ENCODE assay signal across 10 mouse cellular contexts in genomic region chr3:26151351-26152020, GRCm38 (mm10).
A peak's percentile ranks its signal among the peaks of the same experiment; 100 is the strongest.
DNase-seq lines count a peak whose midpoint lies in the region; ATAC-seq lines count a peak whose summit lies in the region.
"Had no signal": no experiment of that assay in that cellular context is flagged by ENCODE, and none has a peak within 500 bp of the region (broad histone marks: within the 10 kb centered on the region; RNA-seq: fewer than 3 reads in every experiment).

No protein-coding gene starts in this region.

- H3K9ac ChIP-seq in limb, embryonic 12.5 days (replicated peaks), result no peak overlapping the region
- H3K9ac ChIP-seq in embryonic facial prominence, embryonic 14.5 days (ENCODE audit: low read depth, low read length), result no peak overlapping the region
- H3K9ac ChIP-seq in hindbrain, embryonic 16.5 days (ENCODE audit: low read depth, low read length), result peak overlapping the region; percentile 45; the same call in 1 of the 2 replicates
- peak overlapping the region; percentile 11; the same call in 1 of the 2 replicates for H3K9ac ChIP-seq in neural tube, embryonic 14.5 days (replicated peaks; ENCODE audit: low read depth, low read length)

- no peak for ATAC-seq in limb, embryonic 12.5 days (ENCODE audit: insufficient number of reproducible peaks, insufficient read depth, low FRiP score, low TSS enrichment, low read depth)
- ATAC-seq in embryonic facial prominence, embryonic 14.5 days (ENCODE audit: low read depth), result no peak
- no peak for ATAC-seq in hindbrain, embryonic 16.5 days
- no peak for ATAC-seq in neural tube, embryonic 14.5 days (ENCODE audit: low read depth)
- no peak for ATAC-seq in activated CD4-positive, CD25-positive, alpha-beta regulatory T cell, adult 4 months

- peak overlapping the region; percentile 75; the same call in 1 of the 2 replicates for H3K4me2 ChIP-seq in limb, embryonic 12.5 days
- peak overlapping the region; percentile 69 for H3K4me2 ChIP-seq in embryonic facial prominence, embryonic 14.5 days (ENCODE audit: low read depth, low read length)
- H3K4me2 ChIP-seq in hindbrain, embryonic 16.5 days (ENCODE audit: low read length), result peak overlapping the region; percentile 62
- H3K4me2 ChIP-seq in neural tube, embryonic 14.5 days (ENCODE audit: low read depth, low read length), result peak overlapping the region; percentile 46

- 39% methylated on average over 6 of the region's 6 CpGs for WGBS in limb, embryonic 12.5 days
- WGBS in limb, embryonic 10.5 days, result 41% methylated on average over 6 of the region's 6 CpGs
- WGBS in embryonic facial prominence, embryonic 14.5 days, result 28% methylated on average over 6 of the region's 6 CpGs
- WGBS in hindbrain, embryonic 16.5 days, result 31% methylated on average over 6 of the region's 6 CpGs
- WGBS in neural tube, embryonic 14.5 days, result 27% methylated on average over 6 of the region's 6 CpGs

- H3K4me3 ChIP-seq in limb, embryonic 12.5 days (replicated peaks), result no peak overlapping the region
- no peak overlapping the region for H3K4me3 ChIP-seq in limb, embryonic 10.5 days
- H3K4me3 ChIP-seq in embryonic facial prominence, embryonic 14.5 days (ENCODE audit: low read depth, low read length), result peak overlapping the region; percentile 58
- peak overlapping the region; percentile 56 for H3K4me3 ChIP-seq in hindbrain, embryonic 16.5 days (ENCODE audit: low read length)
- peak overlapping the region; percentile 42 for H3K4me3 ChIP-seq in neural tube, embryonic 14.5 days (ENCODE audit: low read depth, low read length)

- no peaks in the 10 kb centered on the region for H3K36me3 ChIP-seq in limb, embryonic 12.5 days
- H3K36me3 ChIP-seq in limb, embryonic 10.5 days, result no peaks in the 10 kb centered on the region
- H3K36me3 ChIP-seq in embryonic facial prominence, embryonic 14.5 days (ENCODE audit: control insufficient read depth, insufficient read depth, low read length), result no peaks in the 10 kb centered on the region
- no peaks in the 10 kb centered on the region for H3K36me3 ChIP-seq in hindbrain, embryonic 16.5 days (ENCODE audit: control insufficient read depth, insufficient read depth, low read length)
- no peaks in the 10 kb centered on the region for H3K36me3 ChIP-seq in neural tube, embryonic 14.5 days (ENCODE audit: control insufficient read depth, insufficient read depth, low read length)

- DNase-seq in limb, embryonic 10.5 days (ENCODE audit: low spot score), result no peak
- peak; percentile 28 for DNase-seq in embryonic facial prominence, embryonic 14.5 days (ENCODE audit: low spot score)
- no peak for DNase-seq in B cell, adult 2 months
- DNase-seq in right cerebral cortex, postnatal 10 days (ENCODE audit: low spot score in 2 of 2), result no peak
- DNase-seq: adrenal gland, adult 2 months; lung, postnatal 4 days had no signal

- peaks cover 18% of the 10 kb centered on the region for H3K27me3 ChIP-seq in limb, embryonic 12.5 days
- peaks cover 20% of the 10 kb centered on the region for H3K27me3 ChIP-seq in limb, embryonic 10.5 days (ENCODE audit: low read depth, poor library complexity, severe bottlenecking)
- no peaks in the 10 kb centered on the region for H3K27me3 ChIP-seq in embryonic facial prominence, embryonic 14.5 days (replicated peaks; ENCODE audit: control insufficient read depth, insufficient read depth, low read length)
- H3K27me3 ChIP-seq in hindbrain, embryonic 16.5 days (replicated peaks; ENCODE audit: control insufficient read depth, insufficient read depth, low read length), result no peaks in the 10 kb centered on the region
- no peaks in the 10 kb centered on the region for H3K27me3 ChIP-seq in neural tube, embryonic 14.5 days (ENCODE audit: control insufficient read depth, insufficient read depth, low read length)

- no peaks in the 10 kb centered on the region for H3K9me3 ChIP-seq in limb, embryonic 12.5 days
- no peaks in the 10 kb centered on the region for H3K9me3 ChIP-seq in limb, embryonic 10.5 days (replicated peaks)
- H3K9me3 ChIP-seq in embryonic facial prominence, embryonic 14.5 days (ENCODE audit: control insufficient read depth, low read length), result no peaks in the 10 kb centered on the region
- H3K9me3 ChIP-seq in hindbrain, embryonic 16.5 days (ENCODE audit: control insufficient read depth, low read length), result no peaks in the 10 kb centered on the region
- no peaks in the 10 kb centered on the region for H3K9me3 ChIP-seq in neural tube, embryonic 14.5 days (ENCODE audit: control insufficient read depth, low read length)

- H3K4me1 ChIP-seq in limb, embryonic 12.5 days (replicated peaks), result no peaks in the 10 kb centered on the region
- H3K4me1 ChIP-seq in limb, embryonic 10.5 days, result peaks cover 8% of the 10 kb centered on the region
- H3K4me1 ChIP-seq in embryonic facial prominence, embryonic 14.5 days (ENCODE audit: control insufficient read depth, insufficient read depth, low read length), result no peaks in the 10 kb centered on the region; the same call in 1 of the 2 replicates
- H3K4me1 ChIP-seq in hindbrain, embryonic 16.5 days (ENCODE audit: control insufficient read depth, insufficient read depth, low read depth, low read length), result peaks cover 8% of the 10 kb centered on the region
- 0 out of 2 replicates have a peak, but pooled peaks cover 3% of the 10 kb centered on the region for H3K4me1 ChIP-seq in neural tube, embryonic 14.5 days (ENCODE audit: control insufficient read depth, insufficient read depth, low read length)

- H3K27ac ChIP-seq in limb, embryonic 12.5 days, result no peak overlapping the region
- no peak overlapping the region for H3K27ac ChIP-seq in limb, embryonic 10.5 days
- H3K27ac ChIP-seq in embryonic facial prominence, embryonic 14.5 days (replicated peaks; ENCODE audit: low read depth, low read length), result no peak overlapping the region
- H3K27ac ChIP-seq in hindbrain, embryonic 16.5 days (ENCODE audit: low read depth, low read length), result no peak overlapping the region
- H3K27ac ChIP-seq in neural tube, embryonic 14.5 days (ENCODE audit: low read depth, low read length), result no peak overlapping the region

Comparison
In these comparisons a context has a peak if more than half of its experiments do, and no peak if none do; other contexts are left out.
1. H3K4me3 ChIP-seq: peak in embryonic facial prominence, embryonic 14.5 days (single experiment), hindbrain, embryonic 16.5 days (single experiment) and neural tube, embryonic 14.5 days (single experiment); none in limb, embryonic 12.5 days (single experiment) and limb, embryonic 10.5 days (single experiment).
2. H3K9ac ChIP-seq: peak in hindbrain, embryonic 16.5 days (single experiment) and neural tube, embryonic 14.5 days (single experiment); none in limb, embryonic 12.5 days (single experiment) and embryonic facial prominence, embryonic 14.5 days (single experiment).
3. Peak in every context shown above with its lines, with median percentiles within 50 percentile points of each other: H3K4me2 ChIP-seq.